Mouse (Mus musculus) fat pad, adult 2 months (tissue): ENCODE data around the gene Uprt.

Experiments used
- DNase-seq: peaks from one replicate; pipeline ENCODE4 v3.0.0-alpha.2; 2011; ENCODE audit warnings: low read depth, low spot score; ENCODE audit errors: extremely low read depth

Uprt gene

GRCm38 (mm10) chrX:104482572-104483443, at the start of gene Uprt:
Gene Uprt (plus strand): TSS chrX:104482818.
- DNase-seq = no peak

- DNase-seq = no peak
Observed at GRCm38 (mm10) chrX:104433456-104433855, 49.2 kb upstream of the Uprt start.

GRCm38 (mm10) chrX:104452433-104452832, 30.2 kb upstream of the Uprt start:
- no peak for DNase-seq

GRCm38 (mm10) chrX:104461755-104462154, 20.9 kb upstream of the Uprt start:
- no peak for DNase-seq

- DNase-seq = no peak
Observed at GRCm38 (mm10) chrX:104464376-104464775, 18.2 kb upstream of the Uprt start.

GRCm38 (mm10) chrX:104478041-104478440, 4.6 kb upstream of the Uprt start:
- no peak for DNase-seq

- no peak for DNase-seq
Observed at GRCm38 (mm10) chrX:104483444-104483808, 808 bp downstream of the Uprt start.

- DNase-seq = no peak
Observed at GRCm38 (mm10) chrX:104485596-104485995, 3.0 kb downstream of the Uprt start.

GRCm38 (mm10) chrX:104488036-104488435, 5.4 kb downstream of the Uprt start:
- peak; percentile 19 for DNase-seq

- no peak for DNase-seq
Observed at GRCm38 (mm10) chrX:104488870-104489467, 6.4 kb downstream of the Uprt start.

- DNase-seq = no peak
Observed at GRCm38 (mm10) chrX:104489626-104490355, 7.2 kb downstream of the Uprt start.

GRCm38 (mm10) chrX:104501765-104502164, 19.1 kb downstream of the Uprt start:
- no peak for DNase-seq

- no peak for DNase-seq
Observed at GRCm38 (mm10) chrX:104542635-104543034, 60.0 kb downstream of the Uprt start.

GRCm38 (mm10) chrX:104543919-104544595, 61.4 kb downstream of the Uprt start:
- no peak for DNase-seq

- no peak for DNase-seq
Observed at GRCm38 (mm10) chrX:104545283-104545682, 62.7 kb downstream of the Uprt start.
